Mouse (Mus musculus): Measurements from ENCODE around the gene Prrt1. TPM values are rescaled to one million over a fixed set of nuclear protein-coding genes. Genes with fewer than 3 reads are reported as not detected.

Prrt1 gene
- total and polyA plus RNA-seq, 3 experiments: 1.0 TPM; not detected in 2

- no peak overlapping the region for H3K27ac ChIP-seq (ENCODE audit: control insufficient read depth, low read depth, low read length)
- H3K4me1 ChIP-seq (ENCODE audit: control insufficient read depth in 1 of 2, insufficient read depth in 2 of 2, low read length in 2 of 2): no peaks in the 10 kb centered on the region
- no peaks in the 10 kb centered on the region for H3K27me3 ChIP-seq (ENCODE audit: control insufficient read depth in 1 of 2, insufficient read depth in 2 of 2, low read length in 2 of 2)
- H3K9me3 ChIP-seq (replicated peaks; ENCODE audit: insufficient read depth, low read length): no peaks in the 10 kb centered on the region
- no peaks in the 10 kb centered on the region for H3K36me3 ChIP-seq (ENCODE audit: control insufficient read depth in 1 of 2, insufficient read depth in 2 of 2, low read length in 2 of 2)
- TF ChIP-seq ZMIZ1 (IDR thresholded peaks at IDR 0.05; ENCODE audit: low read depth, low read length): no peak
- TF ChIP-seq POLR2A (IDR thresholded peaks at IDR 0.05; ENCODE audit: control insufficient read depth in 1 of 2, insufficient read depth in 1 of 2, low read depth in 1 of 2, low read length in 2 of 2, poor library complexity in 1 of 2): no peak
- TF ChIP-seq HCFC1 (IDR thresholded peaks at IDR 0.05; ENCODE audit: low read depth, low read length): no peak
- no peak for TF ChIP-seq MXI1 (IDR thresholded peaks at IDR 0.05; ENCODE audit: low read depth, low read length)
- no peak for TF ChIP-seq MEF2A (IDR thresholded peaks at IDR 0.05; ENCODE audit: extremely low read depth, insufficient replicate concordance, low read depth, low read length, poor library complexity, severe bottlenecking)
- no peak for TF ChIP-seq MAX (IDR thresholded peaks at IDR 0.05; ENCODE audit: low read length)
- no peak for TF ChIP-seq CTCF (IDR thresholded peaks at IDR 0.05 in 2 of 3, conservative IDR thresholded peaks at IDR 0.05 in 1 of 3; ENCODE audit: control insufficient read depth in 1 of 3, insufficient read depth in 1 of 3, low read depth in 2 of 3, low read length in 3 of 3, poor library complexity in 1 of 3, severe bottlenecking in 1 of 3)
- no peak for TF ChIP-seq ZNF384 (IDR thresholded peaks at IDR 0.05; ENCODE audit: low read depth, low read length)
- no peak for TF ChIP-seq MYB (IDR thresholded peaks at IDR 0.05; ENCODE audit: low read depth, low read length)
- no peak overlapping the region for H3K4me3 ChIP-seq (ENCODE audit: control insufficient read depth in 1 of 2, insufficient read depth in 1 of 2, low read depth in 2 of 2, low read length in 2 of 2)
- H3K79me2 ChIP-seq (ENCODE audit: control insufficient read depth, insufficient read depth, low read length, poor library complexity): no peaks in the 10 kb centered on the region
- H3K9ac ChIP-seq (ENCODE audit: control insufficient read depth, low read depth, low read length, poor library complexity, severe bottlenecking): no peak overlapping the region
- DNase-seq (ENCODE audit: low read depth, low spot score): no peak
Measured at GRCm38 (mm10) chr17:34675205-34676092, 46.1 kb downstream of the Prrt1 start.

GRCm38 (mm10) chr17:34676093-34676460 is 46.7 kb downstream of the Prrt1 start:
- no peak for DNase-seq (ENCODE audit: low read depth, low spot score)
- Histone ChIP-seq H3K9ac (ENCODE audit: control insufficient read depth, low read depth, low read length, poor library complexity, severe bottlenecking) (no peak overlapping the region), H3K4me3 (ENCODE audit: control insufficient read depth in 1 of 2, insufficient read depth in 1 of 2, low read depth in 2 of 2, low read length in 2 of 2) (no peak overlapping the region), H3K9me3 (replicated peaks; ENCODE audit: insufficient read depth, low read length) (no peaks in the 10 kb centered on the region), H3K27me3 (ENCODE audit: control insufficient read depth in 1 of 2, insufficient read depth in 2 of 2, low read length in 2 of 2) (no peaks in the 10 kb centered on the region), H3K79me2 (ENCODE audit: control insufficient read depth, insufficient read depth, low read length, poor library complexity) (no peaks in the 10 kb centered on the region), H3K36me3 (ENCODE audit: control insufficient read depth in 1 of 2, insufficient read depth in 2 of 2, low read length in 2 of 2) (no peaks in the 10 kb centered on the region), H3K27ac (ENCODE audit: control insufficient read depth, low read depth, low read length) (no peak overlapping the region), H3K4me1 (ENCODE audit: control insufficient read depth in 1 of 2, insufficient read depth in 2 of 2, low read length in 2 of 2) (no peaks in the 10 kb centered on the region)
- no peak for TF ChIP-seq CHD2 (IDR thresholded peaks at IDR 0.05; ENCODE audit: low read length)
- TF ChIP-seq E2F4 (IDR thresholded peaks at IDR 0.05; ENCODE audit: borderline replicate concordance, low read depth, low read length): no peak
- no peak for TF ChIP-seq POLR2AphosphoS2 (IDR thresholded peaks at IDR 0.05; ENCODE audit: low read length)
- no peak for TF ChIP-seq GABPA (IDR thresholded peaks at IDR 0.05; ENCODE audit: low read depth, low read length)
- no peak for TF ChIP-seq UBTF (IDR thresholded peaks at IDR 0.05; ENCODE audit: borderline replicate concordance, insufficient read depth, low read depth, low read length)
- no peak for TF ChIP-seq MXI1 (IDR thresholded peaks at IDR 0.05; ENCODE audit: low read depth, low read length)
- no peak for TF ChIP-seq RAD21 (IDR thresholded peaks at IDR 0.05; ENCODE audit: low read depth, low read length)
- TF ChIP-seq NRF1 (IDR thresholded peaks at IDR 0.05; ENCODE audit: insufficient read depth, low read depth, low read length, poor library complexity, severe bottlenecking): no peak
- no peak for TF ChIP-seq ZMIZ1 (IDR thresholded peaks at IDR 0.05; ENCODE audit: low read depth, low read length)
- TF ChIP-seq MAFK (IDR thresholded peaks at IDR 0.05; ENCODE audit: borderline replicate concordance, low read depth, low read length): no peak
- no peak for TF ChIP-seq ELF1 (IDR thresholded peaks at IDR 0.05; ENCODE audit: low read depth, low read length)
- TF ChIP-seq MAX (IDR thresholded peaks at IDR 0.05; ENCODE audit: low read length): no peak
- no peak for TF ChIP-seq POLR2AphosphoS5 (IDR thresholded peaks at IDR 0.05; ENCODE audit: borderline replicate concordance, low read depth, low read length)
- TF ChIP-seq JUND (IDR thresholded peaks at IDR 0.05; ENCODE audit: low read depth, low read length): no peak

Measured in MEL (cell line).